Mouse (Mus musculus): Measurements from ENCODE around the gene Spata13.

DNA sequence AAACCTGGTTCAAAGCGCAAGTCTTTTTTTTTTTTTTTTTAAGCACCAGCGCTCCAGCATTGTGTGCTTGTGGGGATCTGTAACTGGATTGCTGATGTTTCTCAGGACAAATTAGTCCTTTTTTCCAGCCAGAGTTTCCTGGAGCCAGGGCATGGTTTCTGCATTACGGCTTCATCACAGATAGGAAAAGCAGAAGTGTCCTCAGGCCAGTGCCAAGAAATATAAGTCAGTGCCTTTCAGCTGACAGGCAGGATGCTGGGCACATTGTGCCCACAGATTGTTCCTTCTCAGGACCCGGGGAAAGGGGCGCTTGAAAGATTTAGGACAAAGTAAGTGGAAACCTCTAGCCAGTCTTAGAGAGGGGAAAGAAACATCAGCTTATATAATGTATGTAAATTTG is 129.9 kb downstream of the Spata13 start:
- no peak for TF ChIP-seq EP300 (IDR thresholded peaks at IDR 0.05; ENCODE audit: low read depth)
- no peak for TF ChIP-seq CTCF (IDR thresholded peaks at IDR 0.05; ENCODE audit: low read depth)

All from heart, postnatal 0 days (tissue).